Mouse (Mus musculus) neural tube, embryonic 15.5 days (tissue): ENCODE measurements at regions not wholly inside any gene's neighbourhood (a gene's known extent, or its start where the extent isn't known, plus 50 kb on each side); places are given as distances from the start of the nearest gene placed in this dataset.
A peak's percentile ranks its signal among the peaks of the same experiment; 100 is the strongest.

ENCODE experiments used
- ATAC-seq: fragments of 200-750 bp; cut with Nextera tagmentation; 2 replicates; pipeline ENCODE4 v1.8.0; 2017; ENCODE audit warnings: mild to moderate bottlenecking, moderate TSS enrichment, moderate library complexity; ENCODE audit not compliant: low FRiP score
- H3K27ac ChIP-seq: fragments of 300-500 bp; sonication (generic); replicated peaks from 2 replicates; pipeline ENCODE4 v1.5.1; 2015; ENCODE audit warnings: mild to moderate bottlenecking, inconsistent platforms
- H3K27me3 ChIP-seq: fragments of 300-500 bp; sonication (generic); replicated peaks from 2 replicates; pipeline ENCODE4 v1.6.1; 2015; ENCODE audit warnings: inconsistent platforms
- H3K36me3 ChIP-seq: fragments of 300-500 bp; sonication (generic); 2 replicates; pipeline ENCODE4 v1.6.1; 2015; ENCODE audit warnings: inconsistent platforms
- H3K4me1 ChIP-seq: fragments of 300-500 bp; sonication (generic); 2 replicates; pipeline ENCODE4 v1.6.1; 2015; ENCODE audit warnings: inconsistent platforms
- H3K4me2 ChIP-seq: fragments of 300-500 bp; sonication (generic); 2 replicates; pipeline ENCODE4 v1.6.1; 2015; ENCODE audit warnings: inconsistent platforms, mild to moderate bottlenecking, moderate library complexity
- H3K4me3 ChIP-seq: fragments of 300-500 bp; sonication (generic); replicated peaks from 2 replicates; pipeline ENCODE4 v1.5.1; 2015; ENCODE audit warnings: mild to moderate bottlenecking, inconsistent platforms
- H3K9ac ChIP-seq: fragments of 300-500 bp; sonication (generic); replicated peaks from 2 replicates; pipeline ENCODE4 v1.6.1; 2015; ENCODE audit warnings: mild to moderate bottlenecking, inconsistent platforms
- H3K9me3 ChIP-seq: fragments of 300-500 bp; sonication (generic); replicated peaks from 2 replicates; pipeline ENCODE4 v1.6.1; 2016; ENCODE audit warnings: inconsistent platforms
- WGBS: fragments of 180-500 bp; shearing (Covaris S2); methylation state at CpG from one replicate; pipeline ENCODE4 v1.1.7; 2015; ENCODE audit warnings: mixed read lengths; 5-methylcytosine and 5-hydroxymethylcytosine counted together

DNA sequence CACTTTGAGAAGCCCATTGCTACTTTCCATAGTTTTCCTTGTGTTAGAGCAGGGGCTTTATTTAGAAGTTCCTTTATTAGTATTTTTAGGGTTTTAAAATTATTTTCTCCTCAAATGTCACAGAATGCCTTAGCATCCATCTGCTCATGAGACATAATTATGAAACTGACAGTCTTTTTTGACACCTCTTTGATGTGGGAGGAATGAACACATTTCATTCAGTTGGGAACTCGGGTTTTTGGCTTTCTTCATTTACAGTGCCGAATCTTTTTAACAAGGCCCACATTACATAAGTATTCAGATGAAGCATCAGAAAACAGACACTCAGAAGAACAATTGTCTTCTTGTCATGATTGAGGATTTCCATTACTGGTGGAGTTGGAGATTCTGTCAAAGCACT lies 843.6 kb downstream of the Lrrtm4 start:
- WGBS, result 90% methylated on average over 2 of the region's 2 CpGs
- ATAC-seq, result no peak
- no peaks in the 10 kb centered on the region for H3K9me3 ChIP-seq
- no peak overlapping the region for H3K4me2 ChIP-seq
- no peak overlapping the region for H3K9ac ChIP-seq
- H3K36me3 ChIP-seq, result no peaks in the 10 kb centered on the region
- no peaks in the 10 kb centered on the region for H3K27me3 ChIP-seq
- no peaks in the 10 kb centered on the region for H3K4me1 ChIP-seq
- no peak overlapping the region for H3K27ac ChIP-seq
- H3K4me3 ChIP-seq, result no peak overlapping the region

DNA sequence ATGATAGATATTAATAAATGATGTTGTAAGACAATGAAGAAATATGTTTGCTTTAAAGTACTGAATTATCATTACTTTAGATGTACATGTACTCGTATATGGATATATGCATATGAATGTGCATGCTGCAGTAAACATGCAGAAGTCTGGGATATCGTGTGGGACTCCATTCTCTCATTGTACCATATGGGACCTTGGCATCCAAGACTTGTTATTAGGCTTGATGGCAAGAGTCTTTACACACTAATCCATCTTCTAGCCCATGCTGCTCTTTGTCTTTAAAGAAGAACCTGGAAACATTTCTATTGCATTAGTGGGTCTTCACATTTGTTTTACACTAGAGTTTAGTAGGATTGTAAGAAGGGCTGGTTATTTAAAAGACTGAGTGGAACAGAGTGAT lies 844.1 kb downstream of the Lrrtm4 start:
- no peak for ATAC-seq
- no peak overlapping the region for H3K4me2 ChIP-seq
- H3K36me3 ChIP-seq, result no peaks in the 10 kb centered on the region
- H3K4me3 ChIP-seq, result no peak overlapping the region
- no peaks in the 10 kb centered on the region for H3K9me3 ChIP-seq
- no peaks in the 10 kb centered on the region for H3K4me1 ChIP-seq
- H3K27me3 ChIP-seq, result no peaks in the 10 kb centered on the region
- WGBS, result 88% methylated on average over 2 of the region's 2 CpGs
- H3K9ac ChIP-seq, result no peak overlapping the region
- no peak overlapping the region for H3K27ac ChIP-seq

DNA sequence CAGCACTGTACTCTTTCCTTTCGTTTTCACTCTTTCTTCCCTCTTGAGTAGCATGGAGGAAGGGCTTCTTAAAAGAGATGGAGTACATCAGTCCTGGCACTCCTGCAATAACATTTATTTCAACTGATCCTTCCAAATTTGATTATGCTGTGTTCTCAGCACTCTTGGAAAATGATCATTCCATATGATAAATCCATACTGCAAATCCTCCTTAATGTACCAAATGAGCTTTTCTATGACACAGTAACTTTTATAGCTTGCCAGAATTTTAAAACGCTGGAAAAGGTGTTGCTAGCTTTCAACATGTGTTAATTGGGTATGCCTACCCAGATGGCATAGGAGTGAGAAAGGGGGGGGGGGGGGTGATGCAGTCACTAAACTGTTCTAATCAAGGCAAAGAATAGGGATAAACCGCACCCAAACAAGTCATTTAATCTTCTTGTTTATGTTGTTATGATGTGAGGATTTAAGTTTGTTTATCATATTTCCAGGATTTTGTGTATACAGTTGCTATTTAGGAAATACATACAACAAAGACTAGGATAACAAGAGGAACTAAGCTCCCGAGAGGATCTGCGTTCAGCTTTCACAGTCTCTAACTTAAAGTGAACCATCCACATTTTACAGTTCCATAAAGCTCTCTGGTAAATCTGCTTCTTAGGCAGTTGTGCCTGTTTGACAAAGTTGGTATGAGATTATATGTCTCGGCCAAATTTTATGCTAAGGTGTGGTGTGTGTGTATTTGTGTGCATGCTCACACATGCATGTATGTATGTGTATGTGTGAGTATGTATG lies 847.3 kb downstream of the Lrrtm4 start:
- ATAC-seq, result no peak
- Histone ChIP-seq H3K36me3 (no peaks in the 10 kb centered on the region), H3K4me2 (no peak overlapping the region), H3K4me3 (no peak overlapping the region), H3K4me1 (no peaks in the 10 kb centered on the region), H3K27me3 (no peaks in the 10 kb centered on the region), H3K9ac (no peak overlapping the region), H3K27ac (no peak overlapping the region), H3K9me3 (no peaks in the 10 kb centered on the region)
- WGBS, result 86% methylated on average over 6 of the region's 6 CpGs

GRCm38 (mm10) chr6:80885363-80885762 lies 866.7 kb downstream of the Lrrtm4 start:
- no peak for ATAC-seq
- no peak overlapping the region for H3K9ac ChIP-seq
- H3K36me3 ChIP-seq, result no peaks in the 10 kb centered on the region
- H3K4me2 ChIP-seq, result no peak overlapping the region
- H3K27ac ChIP-seq, result no peak overlapping the region
- H3K4me3 ChIP-seq, result no peak overlapping the region
- no peaks in the 10 kb centered on the region for H3K4me1 ChIP-seq
- 65% methylated on average over 3 of the region's 3 CpGs for WGBS
- H3K27me3 ChIP-seq, result no peaks in the 10 kb centered on the region
- no peaks in the 10 kb centered on the region for H3K9me3 ChIP-seq

DNA sequence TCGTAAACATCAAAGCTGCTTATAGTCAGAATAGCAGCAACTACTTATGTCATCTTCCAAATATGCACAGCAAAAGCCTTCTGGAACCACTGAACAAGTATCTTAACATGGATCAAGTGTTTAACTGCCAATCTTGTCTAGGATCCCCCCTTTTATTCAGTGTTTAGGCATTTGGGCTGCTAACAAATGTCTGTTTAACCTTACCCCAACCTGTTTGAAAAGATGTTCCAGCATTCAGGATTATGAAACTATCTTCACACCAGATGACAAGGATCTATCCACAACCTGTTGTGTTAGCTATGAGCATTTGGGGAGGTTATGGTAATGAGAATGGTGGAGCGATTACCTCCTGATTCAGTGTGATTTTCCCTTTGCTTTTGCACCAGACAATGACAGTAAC lies 886.5 kb downstream of the Lrrtm4 start:
- H3K36me3 ChIP-seq, result no peaks in the 10 kb centered on the region
- 0 out of 2 replicates have a peak, but pooled peaks cover under 1% of the 10 kb centered on the region for H3K9me3 ChIP-seq
- no peak overlapping the region for H3K9ac ChIP-seq
- H3K27ac ChIP-seq, result no peak overlapping the region
- no peak overlapping the region for H3K4me2 ChIP-seq
- 97% methylated on average over 2 of the region's 2 CpGs for WGBS
- no peak for ATAC-seq
- H3K27me3 ChIP-seq, result no peaks in the 10 kb centered on the region
- no peak overlapping the region for H3K4me3 ChIP-seq
- no peaks in the 10 kb centered on the region for H3K4me1 ChIP-seq

DNA sequence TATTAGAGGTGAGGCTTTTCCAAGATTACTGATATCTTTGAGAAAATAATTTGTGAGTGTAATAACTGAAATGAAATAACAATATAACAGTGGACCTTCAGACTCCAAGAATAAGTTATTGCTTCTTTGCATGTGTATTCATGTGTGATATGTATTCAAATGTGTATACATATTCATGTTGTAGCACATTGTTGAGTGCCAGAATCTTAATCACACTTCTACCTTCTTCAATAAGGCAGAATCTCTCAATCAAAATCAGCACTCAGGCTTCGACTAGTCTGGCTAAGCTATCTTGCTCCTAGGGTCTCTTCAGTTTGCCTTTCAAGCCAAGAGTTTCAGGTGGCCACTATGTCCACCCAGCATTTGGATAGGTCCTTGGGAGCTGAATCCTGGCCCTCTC lies 911.1 kb downstream of the Lrrtm4 start:
- Histone ChIP-seq H3K9ac (no peak overlapping the region), H3K27me3 (no peaks in the 10 kb centered on the region), H3K4me3 (no peak overlapping the region), H3K9me3 (no peaks in the 10 kb centered on the region), H3K36me3 (no peaks in the 10 kb centered on the region), H3K4me1 (no peaks in the 10 kb centered on the region), H3K4me2 (no peak overlapping the region), H3K27ac (no peak overlapping the region)
- no peak for ATAC-seq
- WGBS, result 79% methylated on average over 1 of the region's 1 CpGs

GRCm38 (mm10) chr6:80975162-80975561 lies 948.3 kb upstream of the Gcfc2 start:
- no peak overlapping the region for H3K9ac ChIP-seq
- H3K4me3 ChIP-seq, result no peak overlapping the region
- no peaks in the 10 kb centered on the region for H3K9me3 ChIP-seq
- 28% methylated on average over 2 of the region's 2 CpGs for WGBS
- no peaks in the 10 kb centered on the region for H3K27me3 ChIP-seq
- no peaks in the 10 kb centered on the region for H3K36me3 ChIP-seq
- no peak overlapping the region for H3K4me2 ChIP-seq
- no peaks in the 10 kb centered on the region for H3K4me1 ChIP-seq
- H3K27ac ChIP-seq, result no peak overlapping the region
- ATAC-seq, result peak; percentile 81

DNA sequence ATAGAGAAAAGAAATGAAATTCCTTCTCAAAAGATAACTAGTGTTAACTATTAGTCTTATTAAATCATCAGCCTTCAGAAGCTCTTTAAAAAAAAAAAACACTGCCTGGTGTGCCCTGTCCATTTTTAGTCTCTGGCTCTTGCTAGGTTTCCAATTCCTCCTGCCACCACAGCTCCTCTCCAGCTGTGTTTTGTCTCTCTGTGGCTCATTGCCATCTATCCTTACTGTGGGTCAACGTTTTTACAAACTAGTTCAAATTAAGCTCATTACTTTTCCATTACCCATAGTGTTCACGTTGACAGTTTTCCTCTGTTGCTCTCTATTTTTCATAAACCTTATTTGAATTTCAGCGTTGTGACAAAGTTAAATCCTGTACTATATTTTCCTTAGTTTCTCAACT lies 930.0 kb upstream of the Gcfc2 start:
- Histone ChIP-seq H3K4me1 (no peaks in the 10 kb centered on the region), H3K27ac (no peak overlapping the region), H3K9me3 (no peaks in the 10 kb centered on the region), H3K9ac (no peak overlapping the region), H3K36me3 (no peaks in the 10 kb centered on the region), H3K4me3 (no peak overlapping the region), H3K4me2 (no peak overlapping the region), H3K27me3 (no peaks in the 10 kb centered on the region)
- no peak for ATAC-seq
- 61% methylated on average over 3 of the region's 3 CpGs for WGBS

- no peaks in the 10 kb centered on the region for H3K36me3 ChIP-seq
- no peak overlapping the region for H3K27ac ChIP-seq
- no peak overlapping the region for H3K9ac ChIP-seq
- WGBS, result 97% methylated on average over 3 of the region's 3 CpGs
- H3K9me3 ChIP-seq, result no peaks in the 10 kb centered on the region
- H3K4me1 ChIP-seq, result no peaks in the 10 kb centered on the region
- no peak overlapping the region for H3K4me2 ChIP-seq
- no peaks in the 10 kb centered on the region for H3K27me3 ChIP-seq
- H3K4me3 ChIP-seq, result no peak overlapping the region
- no peak for ATAC-seq
These were observed 898.9 kb upstream of the Gcfc2 start for GRCm38 (mm10) chr6:81024531-81024930.
